Mouse (Mus musculus): ENCODE results near the gene Smad9.

DNA sequence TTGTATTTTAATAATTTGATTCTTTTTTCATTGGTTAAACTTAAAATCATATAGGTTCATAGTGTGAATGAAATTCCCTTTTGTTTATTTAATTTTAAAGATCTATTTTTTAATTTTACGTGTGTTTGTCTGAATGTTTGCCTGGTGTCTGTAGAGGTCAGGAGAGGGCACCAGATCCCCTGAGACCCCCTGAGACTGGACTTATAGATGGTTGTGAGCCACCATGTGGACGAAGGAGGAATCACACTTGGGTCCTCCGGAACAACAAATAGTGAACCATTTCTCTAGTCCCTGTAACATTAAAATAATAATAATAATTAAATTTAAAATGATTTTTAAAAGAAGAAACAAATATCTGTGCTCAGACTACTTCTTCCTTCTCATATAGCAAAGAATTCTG lies 59.9 kb downstream of the Smad9 start:
- 0 out of 2 replicates have a peak, but pooled peaks have one; percentile 27 for TF ChIP-seq CTCF (IDR thresholded peaks at IDR 0.05; ENCODE audit: low read depth, low read length)
- TF ChIP-seq TAL1 (conservative IDR thresholded peaks at IDR 0.05; ENCODE audit: low read depth, low read length), result no peak
